In genomic region chr15:10387263-10387662, GRCm38 (mm10) we compare ENCODE assay signal across 37 mouse cellular contexts. TPM values are rescaled to one million over a fixed set of nuclear protein-coding genes. Genes with fewer than 3 reads are reported as not detected.
"Had no signal": no experiment of that assay in that cellular context is flagged by ENCODE, and none has a peak within 500 bp of the region (broad histone marks: within the 10 kb centered on the region; RNA-seq: fewer than 3 reads in every experiment).

No protein-coding gene starts in this region.

- ATAC-seq: forebrain, embryonic 13.5 days; forebrain, embryonic 14.5 days; forebrain, embryonic 15.5 days; forebrain, embryonic 16.5 days; forebrain, postnatal 0 days had no signal

- DNase-seq: cerebellum, adult 9-10 months; cerebellum, adult 9-11 months; cerebellum, postnatal 10 days; cerebellum, postnatal 14 days; cerebellum, postnatal 25 days; cerebellum, postnatal 36 days; embryo, embryonic 11 days; forebrain, postnatal 0 days; gastrocnemius, adult 2 months; gastrocnemius, postnatal 10 days; gastrocnemius, postnatal 14 days; gastrocnemius, postnatal 25 days; gastrocnemius, postnatal 36 days; heart, adult 11 months; heart, adult 18-20 months; heart, adult 2 months had no signal

- H3K4me3 ChIP-seq: embryonic facial prominence, embryonic 10.5 days; embryonic facial prominence, embryonic 12.5 days; embryonic facial prominence, embryonic 13.5 days; embryonic facial prominence, embryonic 15.5 days; erythroblast, embryonic 14.5 days; forebrain, embryonic 10.5 days; forebrain, embryonic 12.5 days; forebrain, embryonic 13.5 days; forebrain, embryonic 15.5 days; gastrocnemius, adult 2 months; heart, adult 2 months had no signal

- H3K36me3 ChIP-seq: embryonic facial prominence, embryonic 10.5 days; embryonic facial prominence, embryonic 12.5 days; embryonic facial prominence, embryonic 13.5 days; embryonic facial prominence, embryonic 15.5 days; forebrain, embryonic 10.5 days; forebrain, embryonic 12.5 days; forebrain, embryonic 15.5 days had no signal

- H3K9ac ChIP-seq: embryonic facial prominence, embryonic 12.5 days; embryonic facial prominence, embryonic 13.5 days; embryonic facial prominence, embryonic 15.5 days; forebrain, embryonic 12.5 days; forebrain, embryonic 13.5 days; forebrain, embryonic 15.5 days; forebrain, postnatal 0 days had no signal

- H3K4me2 ChIP-seq: embryonic facial prominence, embryonic 12.5 days; embryonic facial prominence, embryonic 13.5 days; embryonic facial prominence, embryonic 15.5 days; forebrain, embryonic 12.5 days; forebrain, embryonic 13.5 days; forebrain, embryonic 15.5 days had no signal

- H3K9me3 ChIP-seq: embryonic facial prominence, embryonic 10.5 days; embryonic facial prominence, embryonic 12.5 days; embryonic facial prominence, embryonic 13.5 days; embryonic facial prominence, embryonic 15.5 days; forebrain, embryonic 10.5 days; forebrain, embryonic 12.5 days; forebrain, embryonic 13.5 days; forebrain, embryonic 15.5 days had no signal

- H3K27me3 ChIP-seq: embryonic facial prominence, embryonic 12.5 days; embryonic facial prominence, embryonic 13.5 days; embryonic facial prominence, embryonic 15.5 days; forebrain, embryonic 12.5 days; forebrain, embryonic 13.5 days; forebrain, embryonic 15.5 days had no signal

- H3K27ac ChIP-seq: embryonic facial prominence, embryonic 10.5 days; embryonic facial prominence, embryonic 12.5 days; embryonic facial prominence, embryonic 13.5 days; embryonic facial prominence, embryonic 15.5 days; forebrain, embryonic 10.5 days; forebrain, embryonic 12.5 days; forebrain, embryonic 13.5 days; forebrain, embryonic 15.5 days; gastrocnemius, adult 2 months; heart, adult 2 months had no signal

- H3K4me1 ChIP-seq: embryonic facial prominence, embryonic 10.5 days; embryonic facial prominence, embryonic 12.5 days; embryonic facial prominence, embryonic 13.5 days; embryonic facial prominence, embryonic 15.5 days; forebrain, embryonic 10.5 days; forebrain, embryonic 12.5 days; forebrain, embryonic 13.5 days; forebrain, embryonic 15.5 days had no signal

RNA-seq across cellular contexts. Expression of gene Agxt2, which starts 28.9 kb away (rescaled TPM):
- total RNA-seq: common myeloid progenitor, adult 5-6 weeks; forebrain, postnatal 0 days; gastrocnemius, adult 18-20 months; gastrocnemius, adult 2 months; gastrocnemius, adult 8-10 months; gastrocnemius, postnatal 10 days; gastrocnemius, postnatal 14 days; gastrocnemius, postnatal 25 days; gastrocnemius, postnatal 36 days; granulocyte monocyte progenitor cell, adult 5-6 weeks; heart, adult 2 months; heart, adult 8-10 months had no signal
- polyA plus RNA-seq: cortical plate, adult 2 months; embryonic facial prominence, embryonic 10.5 days; embryonic facial prominence, embryonic 11.5 days; embryonic facial prominence, embryonic 12.5 days; embryonic facial prominence, embryonic 13.5 days; embryonic facial prominence, embryonic 14.5 days; embryonic facial prominence, embryonic 15.5 days; erythroblast, embryonic 14.5 days; forebrain, embryonic 10.5 days; forebrain, embryonic 11.5 days; forebrain, embryonic 12.5 days; forebrain, embryonic 13.5 days; forebrain, embryonic 14.5 days; forebrain, embryonic 15.5 days; forebrain, embryonic 16.5 days; forebrain, postnatal 0 days; frontal cortex, adult 2 months; heart, adult 2 months had no signal
